15 mouse cellular contexts compared by ENCODE assay signal in the genomic region with DNA sequence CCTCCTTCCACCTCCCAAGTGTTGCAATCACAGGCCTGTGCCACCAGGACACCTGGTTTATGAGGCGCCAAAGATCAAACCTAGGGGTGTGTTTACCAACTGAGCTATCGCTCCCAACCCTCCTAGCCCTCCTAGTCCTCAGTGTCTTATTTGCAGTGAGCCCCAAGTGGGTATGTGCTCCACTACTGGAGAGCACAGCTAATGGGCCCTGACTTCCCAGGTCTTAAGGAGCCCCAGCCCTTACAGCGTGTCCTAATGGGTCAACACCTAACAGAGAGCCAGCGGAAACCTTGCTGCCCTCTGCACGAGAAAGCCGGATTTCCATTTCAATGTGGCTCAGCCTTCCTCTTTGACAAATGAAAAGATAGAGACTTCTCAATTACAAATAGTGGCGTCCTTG.
"Had no signal": no experiment of that assay in that cellular context is flagged by ENCODE, and none has a peak within 500 bp of the region (broad histone marks: within the 10 kb centered on the region; RNA-seq: fewer than 3 reads in every experiment).

No protein-coding gene starts in this region.

- H3K9ac ChIP-seq: liver, embryonic 13.5 days; liver, postnatal 0 days; lung, embryonic 15.5 days; neural tube, embryonic 12.5 days had no signal

- H3K36me3 ChIP-seq: liver, embryonic 13.5 days; lung, embryonic 15.5 days; midbrain, embryonic 15.5 days; neural tube, embryonic 12.5 days had no signal

- H3K4me3 ChIP-seq: liver, embryonic 13.5 days; lung, embryonic 15.5 days; midbrain, embryonic 15.5 days; neural tube, embryonic 12.5 days had no signal

- DNase-seq: kidney, adult 9 months; kidney, postnatal 10 days; kidney, postnatal 4 days; left cerebral cortex, postnatal 4 days; liver; liver, embryonic 13.5 days; liver, postnatal 0 days; lung, postnatal 36 days; spleen, adult 18-20 months; thymus, adult 18-20 months; thymus, postnatal 14 days had no signal

- H3K4me1 ChIP-seq: liver, embryonic 13.5 days; lung, embryonic 15.5 days had no signal

- H3K27ac ChIP-seq: layer of hippocampus, adult 2 months; liver, embryonic 13.5 days; lung, embryonic 15.5 days; midbrain, embryonic 15.5 days; neural tube, embryonic 12.5 days had no signal

- ATAC-seq: liver, postnatal 0 days had no signal

- H3K9me3 ChIP-seq: liver, embryonic 13.5 days; lung, embryonic 15.5 days; midbrain, embryonic 15.5 days; neural tube, embryonic 12.5 days had no signal

- H3K4me2 ChIP-seq: liver, embryonic 13.5 days; lung, embryonic 15.5 days; neural tube, embryonic 12.5 days had no signal
